Mouse (Mus musculus) gastrocnemius, postnatal 10 days (tissue): ENCODE data around the gene Adar. TPM values are rescaled to one million over a fixed set of nuclear protein-coding genes. Genes with fewer than 3 reads are reported as not detected.
A peak's percentile ranks its signal among the peaks of the same experiment; 100 is the strongest.

ENCODE experiments used
- DNase-seq: peaks from one replicate; pipeline ENCODE4 v3.0.0; 2021; ENCODE audit warnings: mixed read lengths
- long read RNA-seq, 2 experiments: library from polyadenylated mRNA; stranded (forward); transcript quantifications; one replicate each; pipeline ENCODE4 v2.0.0; 2021
- total RNA-seq, 2 experiments: library from RNA; stranded (reverse); gene quantifications; 2 replicates each; pipeline ENCODE4 v1.2.3; 2021

The Adar gene
- 1 to 10 TPM; 6.3 to 8.3 TPM for total RNA-seq
- long read RNA-seq, experiment 1, partial matches to known transcripts: 5 of 8 reads
- long read RNA-seq, experiment 1, other reads (novel, unspliced or antisense): 2 of 8 reads
- long read RNA-seq, experiment 2, partial matches to known transcripts: 1 of 2 reads
- long read RNA-seq, experiment 2, other reads (novel, unspliced or antisense): 1 of 2 reads

DNA sequence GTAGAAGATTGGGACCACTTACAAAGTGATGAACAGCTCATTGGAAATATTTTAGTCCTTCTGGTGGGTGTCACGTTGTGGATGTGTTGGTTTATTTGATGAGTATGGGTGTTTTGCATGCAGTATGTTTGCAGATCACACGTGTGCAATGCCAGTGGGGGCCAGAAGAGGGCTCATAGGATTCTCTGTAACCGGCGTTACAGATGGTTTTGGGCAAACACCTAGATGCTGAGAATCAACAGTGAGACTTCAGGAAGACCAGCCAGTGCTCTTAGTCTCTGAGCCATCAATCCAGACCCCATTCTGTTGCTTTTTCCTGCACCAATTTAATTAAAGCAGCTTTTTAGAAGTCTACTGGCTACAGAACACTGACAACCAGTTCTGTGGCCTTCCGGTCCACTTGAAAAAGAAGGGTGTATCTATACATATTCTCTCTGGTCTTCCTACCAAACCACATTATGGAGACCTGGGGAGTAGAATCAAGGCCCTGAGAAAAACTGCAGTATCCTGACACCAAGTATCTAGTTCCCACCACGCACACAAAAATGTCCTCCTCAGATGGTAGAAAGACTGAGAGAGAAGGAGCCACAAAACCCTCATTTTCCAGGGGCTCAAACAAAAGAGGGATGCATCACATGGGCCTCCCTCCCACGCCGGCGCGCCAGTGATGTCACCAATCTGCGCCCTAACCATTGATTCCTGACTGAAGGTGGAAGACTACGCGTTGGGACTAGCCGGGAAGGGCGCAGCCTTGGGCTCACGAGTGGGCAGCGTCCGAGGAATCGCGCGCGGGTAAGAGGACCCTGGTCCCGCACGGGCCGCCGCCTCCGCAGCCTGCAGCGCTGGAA lies at the start of gene Adar:
Gene Adar, plus strand, starts transcription at position 664 of the 848 bp plus-strand sequence.
- peak; percentile 70 for DNase-seq

DNA sequence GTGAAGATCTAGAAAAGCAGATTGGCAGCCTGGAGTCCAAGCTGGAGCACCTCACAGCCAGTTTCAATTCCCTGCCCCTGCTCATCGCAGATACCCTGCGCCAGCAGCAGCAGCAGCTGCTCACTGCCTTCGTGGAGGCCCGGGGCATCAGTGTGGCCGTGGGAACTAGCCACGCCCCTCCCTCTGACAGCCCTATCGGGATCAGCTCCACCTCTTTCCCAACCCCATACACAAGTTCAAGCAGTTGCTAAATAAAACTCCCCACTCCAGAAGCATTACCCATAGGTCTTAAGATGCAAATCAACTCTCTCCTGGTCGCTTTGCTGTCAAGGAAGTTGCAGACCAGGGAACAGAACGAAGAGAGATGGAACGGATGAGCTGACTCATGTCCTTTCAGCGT lies 47.7 kb upstream of the Adar start:
- DNase-seq: no peak

DNA sequence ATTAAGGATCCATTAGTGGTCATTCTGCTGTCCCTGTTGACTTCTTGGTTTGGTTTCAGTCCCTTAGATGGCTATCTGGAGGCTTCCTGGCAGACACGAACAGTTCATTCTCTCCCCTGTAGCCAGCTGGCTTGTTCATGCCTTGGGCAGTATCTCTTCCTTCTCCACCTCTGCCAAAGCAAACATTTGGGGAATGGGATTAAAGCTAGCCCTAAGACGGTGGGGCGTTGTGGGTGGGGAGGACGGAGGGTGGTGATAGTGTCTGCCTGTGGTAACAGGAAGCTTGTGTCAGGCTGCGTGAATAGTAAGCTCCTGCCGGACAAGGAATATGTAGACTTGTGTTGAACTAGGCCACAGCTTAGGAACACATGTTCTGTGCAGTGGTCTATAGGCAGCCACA lies 43.5 kb upstream of the Adar start:
- DNase-seq: no peak

DNA sequence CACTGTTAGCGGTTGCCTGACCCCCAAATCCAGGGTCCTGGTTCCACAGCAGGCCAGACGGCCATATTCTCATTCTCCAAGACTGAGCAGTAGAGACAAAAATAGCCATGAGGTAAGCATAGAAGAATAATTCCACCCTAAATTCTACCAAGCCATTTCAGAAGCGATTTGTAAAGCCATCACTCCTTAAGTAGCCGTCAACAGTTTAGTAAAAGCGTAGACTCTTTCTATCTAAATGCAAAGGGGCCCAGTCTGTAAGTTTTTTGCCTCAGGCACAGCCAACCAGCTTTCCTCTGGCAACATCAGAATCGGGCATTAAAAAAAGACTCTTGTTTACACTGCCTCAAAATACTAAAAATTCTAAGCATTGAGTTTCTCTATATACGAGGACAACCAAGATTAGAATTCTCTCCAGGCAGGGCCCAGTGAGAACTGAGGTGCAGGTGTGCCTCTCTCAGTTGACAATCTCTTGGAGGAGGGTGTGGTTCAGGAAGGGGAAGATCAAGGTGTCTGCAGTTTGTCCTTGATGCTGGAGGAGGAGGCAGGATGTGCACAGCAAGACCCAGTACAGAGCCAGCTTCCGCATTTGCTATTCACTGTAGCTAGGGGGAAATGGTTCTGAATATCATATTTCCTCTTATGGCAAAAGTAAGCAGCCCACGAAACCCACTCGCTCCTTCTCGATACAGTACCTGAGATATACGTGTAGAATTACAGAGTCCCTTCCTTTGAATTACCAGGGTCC lies 42.1 kb upstream of the Adar start:
- no peak for DNase-seq

DNA sequence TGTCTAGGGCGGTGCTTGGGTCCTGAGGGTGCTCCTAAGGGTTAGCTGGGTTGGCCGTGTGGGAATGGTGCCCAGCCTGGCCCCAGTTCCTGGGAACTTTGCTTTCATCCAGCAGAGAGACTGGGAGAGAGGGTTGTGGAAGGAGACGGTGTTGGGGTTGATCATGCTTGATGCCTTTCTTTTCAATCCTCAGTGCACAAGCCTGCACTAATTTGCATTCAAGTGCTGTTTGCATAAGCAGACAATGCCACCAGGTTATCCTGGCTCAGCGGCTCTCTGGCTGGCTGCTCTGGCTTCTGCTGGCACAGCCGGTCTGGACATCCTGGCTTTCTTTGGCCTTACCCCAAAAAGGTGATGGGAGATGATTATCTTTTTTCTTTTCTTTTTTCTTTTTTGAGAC lies 37.2 kb upstream of the Adar start:
- no peak for DNase-seq

DNA sequence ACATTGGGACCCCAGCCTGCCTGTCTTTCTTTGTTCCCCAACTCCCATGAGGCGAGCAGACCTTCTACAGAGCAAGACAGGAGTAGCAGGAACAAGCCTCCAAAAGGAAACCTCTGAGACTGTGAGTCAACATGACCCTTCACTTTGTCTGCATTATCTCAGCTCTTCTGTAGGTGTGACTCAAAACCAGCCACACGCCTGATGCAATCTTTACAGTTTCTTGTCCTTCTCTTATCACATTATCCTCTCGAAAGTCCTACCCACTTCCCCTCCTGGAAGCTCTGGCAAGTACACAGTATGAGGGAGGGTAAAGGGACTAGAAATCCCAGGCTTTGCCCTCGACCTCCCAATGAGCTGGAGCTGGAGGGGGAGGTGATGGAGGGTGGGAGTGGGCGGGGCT lies 28.8 kb upstream of the Adar start:
- no peak for DNase-seq

DNA sequence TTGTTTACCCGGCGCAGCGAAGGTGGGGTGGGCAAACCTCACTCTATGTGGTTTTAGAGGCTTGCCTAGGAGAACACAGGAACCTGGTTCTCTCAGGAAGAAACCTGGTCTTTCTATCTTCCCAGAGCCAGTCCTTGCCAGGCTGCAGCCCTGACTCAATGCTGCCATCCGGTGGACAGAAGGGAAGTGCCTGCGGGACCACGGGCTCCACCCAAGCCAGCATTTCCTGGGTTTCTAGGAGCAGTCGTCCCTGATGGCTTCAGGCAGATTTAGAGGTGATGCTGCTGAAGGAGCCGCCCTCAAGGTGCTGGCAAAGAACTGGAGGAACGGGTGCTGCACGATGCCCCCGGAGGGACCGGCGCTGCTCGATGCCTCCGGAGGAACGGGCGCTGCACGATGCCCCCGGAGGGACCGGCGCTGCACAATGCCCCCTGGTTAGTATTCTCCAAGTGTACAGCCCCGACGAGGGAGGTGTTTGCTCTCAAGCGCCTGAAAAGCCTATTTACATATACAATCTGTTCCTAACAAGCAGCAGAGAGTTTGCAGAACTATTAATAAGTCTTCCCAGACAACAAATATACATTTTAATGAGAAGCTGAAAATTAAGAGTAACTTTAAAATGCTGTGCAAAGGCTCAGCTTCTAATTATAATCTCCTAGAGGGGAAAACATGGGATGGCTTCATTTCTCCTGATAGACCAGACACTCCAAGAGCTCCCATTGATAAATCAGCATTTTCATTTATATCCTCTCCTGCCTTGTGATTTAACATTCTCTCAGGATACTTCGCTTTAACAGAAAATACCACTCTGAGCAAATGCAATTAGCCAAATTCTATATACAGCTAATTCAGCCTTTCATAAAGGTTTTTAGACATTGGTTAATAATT lies 25.9 kb upstream of the Adar start:
- peak; percentile 89 for DNase-seq

DNA sequence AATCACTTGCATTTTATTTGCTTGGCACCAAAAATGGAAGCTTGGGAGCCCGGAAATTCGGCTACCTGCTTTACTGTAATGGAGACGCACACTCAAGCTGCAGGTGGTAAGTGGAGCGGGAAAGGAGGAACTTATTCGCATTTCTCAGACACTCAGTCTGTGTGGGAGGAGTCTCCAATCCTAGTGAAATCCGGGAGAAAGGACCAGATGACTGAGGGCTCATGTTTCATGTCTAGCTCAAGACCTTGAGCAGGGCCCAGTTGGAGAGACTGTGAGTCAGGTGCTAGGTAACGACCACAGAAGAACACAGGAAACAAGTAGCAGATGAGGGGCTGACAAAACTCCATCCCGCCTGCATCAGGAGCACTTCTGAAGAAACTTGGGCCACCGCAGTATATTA lies 23.0 kb upstream of the Adar start:
- DNase-seq: no peak

DNA sequence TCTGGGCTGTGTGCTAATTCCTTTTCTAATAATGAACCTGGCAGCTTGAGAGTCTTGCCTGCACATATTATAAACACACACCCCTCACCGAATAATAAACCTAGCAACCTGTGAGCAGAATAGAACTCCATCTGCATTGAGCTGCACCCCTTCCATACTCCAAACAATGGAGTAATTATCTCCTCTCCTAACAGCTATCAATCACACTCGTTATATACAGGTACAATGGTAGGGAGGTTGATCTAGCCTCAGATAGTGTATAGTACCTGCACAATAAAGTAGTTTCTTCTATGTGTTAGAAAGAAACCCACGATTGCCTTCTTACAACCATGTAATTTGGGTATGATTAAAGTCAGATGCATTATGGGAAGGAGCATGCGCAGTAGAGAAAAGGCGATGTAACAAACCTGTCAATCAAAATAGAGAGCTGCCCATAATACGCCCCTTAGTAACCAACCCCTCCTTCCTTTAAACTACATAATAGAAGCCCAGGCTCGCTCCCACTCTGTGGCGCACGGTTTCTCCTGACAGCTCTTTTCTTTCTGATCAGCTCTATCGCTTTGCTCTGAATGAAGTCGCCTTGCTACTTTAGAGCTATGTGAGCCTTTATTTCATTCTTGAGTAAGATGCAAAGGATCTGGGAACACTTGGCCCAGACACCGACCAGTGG lies 18.5 kb upstream of the Adar start:
- DNase-seq: no peak

DNA sequence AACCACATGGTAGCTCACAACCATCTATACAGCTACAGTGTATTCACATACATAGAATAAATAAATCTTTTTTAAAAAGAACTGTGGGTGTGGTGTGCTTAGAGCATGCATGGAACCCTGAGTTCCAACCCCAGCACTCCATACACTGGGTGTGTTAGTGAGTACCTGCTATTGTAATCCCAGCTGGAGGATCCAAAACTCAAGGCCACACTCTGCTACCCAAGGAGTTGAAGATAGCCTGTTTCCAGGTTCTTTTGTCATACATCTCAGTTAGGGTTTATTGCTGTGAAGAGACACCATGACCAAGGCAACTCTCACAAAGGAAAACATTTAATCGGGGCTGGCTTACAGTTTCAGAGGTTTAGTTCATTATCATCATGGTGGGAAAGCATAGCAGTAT lies 15.9 kb upstream of the Adar start:
- DNase-seq: no peak

DNA sequence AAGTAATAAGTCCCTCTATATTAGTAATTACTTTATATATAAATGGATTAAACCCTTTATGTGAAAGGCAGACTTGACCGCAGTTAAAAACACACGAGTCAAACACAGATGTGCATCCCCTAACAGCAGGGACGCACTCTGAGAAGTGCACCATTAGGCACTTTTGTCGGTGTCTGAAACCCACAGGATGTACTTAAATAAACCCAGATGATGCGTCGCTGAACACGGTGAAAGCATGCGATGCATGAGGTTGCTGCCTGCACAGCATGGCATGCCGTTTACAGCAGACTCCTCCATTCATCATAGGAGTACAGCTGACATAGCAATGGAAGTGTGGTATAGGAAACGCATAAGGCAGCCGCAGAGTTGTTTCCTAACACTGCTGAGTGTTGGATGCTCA lies 14.4 kb upstream of the Adar start:
- DNase-seq: no peak

DNA sequence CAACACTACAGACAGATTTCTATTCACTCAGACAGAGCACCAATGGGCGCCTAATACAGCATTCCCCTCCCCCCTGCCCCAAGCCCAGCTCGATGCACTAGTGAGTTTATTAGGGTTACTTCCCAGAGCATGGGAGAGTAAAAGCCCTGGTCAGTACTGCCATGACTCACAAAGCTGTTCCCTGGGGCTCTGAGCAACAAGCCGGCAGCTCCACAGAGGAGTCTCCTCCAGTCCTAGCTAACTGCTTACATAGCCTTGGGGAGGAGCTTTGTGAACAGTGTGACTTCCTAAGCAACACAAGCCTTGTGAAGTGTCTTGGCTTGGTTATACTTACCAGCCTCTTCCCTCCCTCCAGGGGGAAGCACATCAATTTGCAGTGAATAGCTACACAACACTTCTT lies 11.2 kb upstream of the Adar start:
- DNase-seq: no peak

DNA sequence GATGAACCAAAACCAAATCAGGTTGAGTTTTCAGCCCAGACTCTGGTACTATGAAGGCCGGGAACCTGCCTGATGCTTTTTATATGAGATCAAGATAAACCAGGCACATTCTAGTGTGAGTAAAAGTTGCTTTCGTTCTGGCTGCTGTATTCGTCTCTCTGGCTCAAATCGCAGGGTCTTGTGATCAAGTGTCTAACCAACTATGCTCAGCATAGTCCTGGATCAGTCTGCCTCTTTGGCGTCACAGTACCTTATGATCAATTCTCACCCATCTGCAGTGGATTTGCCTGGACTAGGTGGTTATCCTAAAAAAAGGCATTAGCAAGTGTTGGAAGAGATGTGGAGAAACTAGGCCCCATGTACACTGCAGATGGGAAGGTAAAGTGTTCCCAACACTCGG lies 10.8 kb upstream of the Adar start:
- DNase-seq: no peak

DNA sequence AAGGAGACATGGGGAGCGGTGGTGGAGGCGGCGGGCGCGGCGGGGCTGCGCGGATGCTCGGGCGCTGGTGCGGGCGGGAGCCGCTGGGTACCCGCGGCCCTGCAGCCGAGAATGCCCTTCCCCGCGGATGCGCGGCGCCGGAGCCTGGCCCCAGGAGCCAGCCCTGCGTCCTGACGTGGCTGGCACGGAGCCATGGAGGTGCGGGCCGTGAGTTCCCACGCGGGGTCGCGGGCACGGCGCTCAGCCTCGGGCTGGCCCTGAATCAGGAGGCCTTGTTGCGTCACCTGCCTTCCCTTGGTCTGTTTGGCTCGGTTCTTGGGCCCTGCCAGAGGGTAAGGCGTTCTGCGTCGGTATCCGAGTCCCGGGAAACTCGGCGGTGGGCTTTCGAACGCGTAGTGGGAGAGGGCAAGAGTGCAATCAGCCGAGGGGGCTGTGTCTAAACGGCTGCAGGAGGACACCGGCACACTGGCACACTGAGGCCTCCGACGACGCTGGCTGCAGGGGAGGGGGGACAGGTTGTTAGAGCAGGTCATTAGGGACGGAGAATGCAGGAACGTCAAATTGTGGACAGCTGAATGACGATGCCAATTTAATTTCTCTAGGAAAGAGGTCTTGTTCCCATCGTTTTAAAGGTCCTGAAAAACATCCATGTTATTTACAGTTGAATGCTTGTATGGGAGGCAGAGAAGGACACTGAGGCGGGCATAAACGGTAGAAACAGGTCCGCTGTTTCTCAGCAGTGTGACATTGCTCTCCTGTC lies 565 bp downstream of the Adar start:
- DNase-seq: peak; percentile 40

DNA sequence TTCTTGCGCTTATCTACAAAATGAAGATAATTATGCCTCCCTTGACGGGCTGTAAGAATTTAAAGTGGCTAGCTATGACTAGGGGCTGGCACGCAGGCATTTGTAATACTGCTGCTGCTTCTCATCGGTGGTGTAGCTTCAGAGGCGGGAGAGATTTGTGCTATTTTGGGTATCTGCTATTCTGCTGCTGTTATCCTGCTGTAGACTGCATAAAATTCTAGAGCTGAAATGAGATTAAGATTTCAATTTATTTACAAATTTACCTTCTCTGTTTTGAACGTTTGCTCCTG lies 1.1 kb downstream of the Adar start:
- DNase-seq: no peak

DNA sequence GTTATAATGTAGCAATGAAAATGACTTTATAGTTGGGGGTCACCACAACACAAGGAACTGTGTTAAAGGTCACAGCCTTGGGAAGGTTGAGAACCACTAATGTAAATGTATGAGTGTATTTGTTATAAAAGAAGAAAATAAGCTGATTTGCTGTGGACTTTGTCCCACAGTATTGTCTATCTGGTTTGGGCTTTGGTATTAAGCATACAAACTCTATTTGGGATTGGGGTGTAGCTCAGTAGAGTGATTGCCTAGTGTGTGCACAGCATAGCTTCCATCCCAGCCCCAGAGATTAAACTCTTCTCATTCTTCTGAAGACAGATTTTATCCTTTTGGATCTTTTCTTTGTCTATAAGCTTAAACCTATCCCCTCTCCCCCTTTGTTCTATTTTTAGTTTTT lies 7.2 kb downstream of the Adar start:
- no peak for DNase-seq

DNA sequence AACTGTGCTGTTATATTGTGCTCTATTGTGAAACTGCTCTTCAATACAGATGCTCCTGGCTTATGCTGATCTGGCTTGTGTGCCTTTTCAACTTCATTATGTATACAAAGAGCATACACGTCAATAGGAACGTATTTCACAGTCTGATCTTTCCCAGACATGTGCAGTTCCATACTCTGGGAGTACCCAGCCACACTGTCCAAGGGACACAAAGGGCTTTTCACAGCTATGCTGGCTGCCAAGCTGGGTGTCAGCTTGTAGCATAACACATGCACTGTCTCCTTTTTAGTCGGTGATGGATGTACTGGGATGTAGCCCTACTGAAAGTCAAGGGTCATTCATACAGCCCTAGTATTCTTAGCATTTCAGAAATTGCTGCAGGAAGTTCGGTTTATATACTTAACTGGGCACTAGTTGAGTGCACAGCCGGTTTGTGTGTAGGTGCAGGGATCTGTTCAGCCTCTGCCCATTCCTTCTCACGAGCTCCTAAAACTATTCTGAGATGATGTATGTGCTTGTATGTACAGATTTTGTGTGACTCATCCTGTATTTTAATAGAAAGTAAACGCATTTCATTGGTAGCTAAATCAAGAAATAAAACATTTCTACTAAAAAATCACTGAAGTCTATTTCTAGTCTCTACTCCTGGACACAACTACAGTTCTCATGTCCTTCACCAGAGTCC lies 8.7 kb downstream of the Adar start:
- no peak for DNase-seq

DNA sequence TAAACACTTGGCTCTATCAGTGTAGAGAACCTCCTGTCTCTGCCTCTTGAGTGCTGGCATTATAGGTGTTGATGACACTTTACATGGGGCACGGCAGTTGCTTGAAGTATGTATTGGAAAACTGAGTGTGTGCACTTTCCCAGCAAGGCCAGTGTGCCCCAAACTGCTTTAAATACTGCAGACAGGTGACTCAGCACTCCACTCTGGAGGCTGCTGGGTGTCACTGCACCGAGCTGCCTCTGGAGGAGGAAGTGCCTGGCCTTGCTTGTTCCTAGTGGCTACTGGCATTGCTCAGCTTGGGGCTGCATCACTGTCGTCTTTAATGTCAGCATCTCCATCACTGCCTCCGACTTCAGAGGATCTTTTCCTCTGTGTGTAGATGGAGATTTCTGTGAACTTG lies 12.2 kb downstream of the Adar start:
- DNase-seq: no peak

DNA sequence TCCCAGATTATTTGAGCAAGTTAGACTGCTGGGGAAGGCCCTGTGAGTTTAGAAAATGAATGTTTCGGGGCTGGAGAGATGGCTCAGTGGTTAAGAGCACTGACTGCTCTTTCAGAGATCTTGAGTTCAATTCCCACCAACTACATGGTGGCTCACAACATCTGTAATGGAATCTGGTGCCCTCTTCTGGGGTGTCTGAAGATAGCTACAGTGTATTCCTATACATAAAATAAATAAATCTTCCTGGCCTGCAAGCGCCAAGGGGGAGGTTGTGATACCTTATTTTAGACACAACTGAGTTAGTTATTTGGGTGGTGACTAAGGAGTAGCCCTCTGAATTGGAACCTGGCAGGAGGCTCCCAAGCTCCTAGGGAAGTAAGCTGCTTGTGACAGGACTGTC lies 14.0 kb downstream of the Adar start:
- no peak for DNase-seq
